Mouse (Mus musculus) G1E (cell line): Measurements from ENCODE around the gene Atf7. TPM values are rescaled to one million over a fixed set of nuclear protein-coding genes. Genes with fewer than 3 reads are reported as not detected.

Experiments
- ATAC-seq: 2 replicates; pipeline ENCODE4 v1.8.0; 2016; ENCODE audit warnings: mild to moderate bottlenecking; ENCODE audit not compliant: insufficient number of reproducible peaks, poor library complexity, low FRiP score, severe bottlenecking; ENCODE audit errors: extremely low read depth
- DNase-seq: peaks from one replicate; pipeline ENCODE4 v3.0.0; 2012; ENCODE audit warnings: low spot score
- H3K27me3 ChIP-seq: 2 replicates; pipeline ENCODE4 v1.6.1; 2012; ENCODE audit warnings: mild to moderate bottlenecking, low read length, inconsistent platforms; ENCODE audit not compliant: insufficient read depth
- H3K36me3 ChIP-seq: replicated peaks from 2 replicates; pipeline ENCODE3; 2012; ENCODE audit warnings: mild to moderate bottlenecking, inconsistent platforms
- H3K4me1 ChIP-seq: 2 replicates; pipeline ENCODE4 v1.6.1; 2012; ENCODE audit warnings: low read depth, low read length, inconsistent platforms, mixed read lengths; ENCODE audit not compliant: insufficient read depth
- H3K4me3 ChIP-seq: 2 replicates; pipeline ENCODE4 v1.5.1; 2012; ENCODE audit warnings: low read depth, mild to moderate bottlenecking, inconsistent platforms, low read length, moderate library complexity, mixed read lengths
- H3K9me3 ChIP-seq: replicated peaks from 2 replicates; pipeline ENCODE4 v1.6.1; 2012; ENCODE audit warnings: inconsistent platforms
- CTCF ChIP-seq: IDR thresholded peaks from 2 replicates; pipeline ENCODE4 v1.5.1; 2012; ENCODE audit warnings: low read depth, low read length, inconsistent platforms, mixed read lengths
- GATA1 ChIP-seq: IDR thresholded peaks from 2 replicates; pipeline ENCODE4 v1.6.1; 2012; ENCODE audit warnings: borderline replicate concordance, low read length, inconsistent platforms, mixed read lengths
- GATA2 ChIP-seq: IDR thresholded peaks from 2 replicates; pipeline ENCODE4 v1.6.1; 2012; ENCODE audit warnings: low read depth, low read length, inconsistent platforms, borderline replicate concordance
- POLR2AphosphoS5 ChIP-seq: IDR thresholded peaks from 2 replicates; pipeline ENCODE4 v1.6.1; 2012; ENCODE audit warnings: low read depth, low read length, inconsistent platforms; ENCODE audit not compliant: insufficient replicate concordance
- TAL1 ChIP-seq: conservative IDR thresholded peaks from 2 replicates; pipeline ENCODE4 v1.6.1; 2012; ENCODE audit warnings: low read depth, low read length, inconsistent platforms, mixed read lengths
- polyA plus RNA-seq: library from polyadenylated mRNA; stranded (reverse); fragments of >175 nt; gene quantifications from 2 replicates; pipeline ENCODE4 v1.2.3, GENCODE M21; 2012
- total RNA-seq, 2 experiments: library from RNA; stranded (forward) in 1 of 2; stranded (reverse) in 1 of 2; fragments of 200-1000 nt in 1 of 2; fragments of >200 nt in 1 of 2; fragmentation: Nextera tagmentation in 1 of 2; gene quantifications; 2 replicates each; pipeline ENCODE4 v1.2.3; 2014 to 2017

Gene Atf7
- total and polyA plus RNA-seq, 3 experiments: 13.6 to 200 (median 29.3) TPM

DNA sequence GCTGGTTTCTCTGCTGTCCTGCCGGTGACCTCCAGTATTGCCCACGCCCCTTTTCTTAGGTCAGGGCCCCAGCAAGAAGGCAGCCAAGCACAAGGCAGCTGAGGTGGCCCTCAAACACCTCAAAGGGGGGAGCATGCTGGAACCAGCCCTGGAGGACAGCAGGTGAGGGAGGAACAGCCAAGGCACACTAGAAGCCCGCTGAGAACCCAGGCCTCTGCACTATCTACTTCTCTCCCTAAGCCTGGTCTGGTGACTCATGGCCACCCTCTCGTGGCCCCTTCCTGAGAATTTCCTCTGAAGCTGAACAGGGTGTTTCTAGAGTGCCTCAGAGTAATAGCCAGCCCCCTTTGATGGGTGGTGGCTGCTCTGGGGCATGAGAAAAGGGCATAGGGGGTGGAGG is 104.8 kb downstream of the Atf7 start:
- DNase-seq (no peak), ATAC-seq (no peak)
- no peaks in the 10 kb centered on the region for H3K9me3 ChIP-seq
- H3K36me3 ChIP-seq: peaks cover 56% of the 10 kb centered on the region
- H3K27me3 ChIP-seq: peaks cover 11% of the 10 kb centered on the region
- H3K4me3 ChIP-seq: peak overlapping the region; percentile 33; the same call in 1 of the 2 replicates
- peaks cover 53% of the 10 kb centered on the region for H3K4me1 ChIP-seq
- TF ChIP-seq GATA1 (no peak), TAL1 (no peak), CTCF (no peak), GATA2 (no peak), POLR2AphosphoS5 (no peak)

DNA sequence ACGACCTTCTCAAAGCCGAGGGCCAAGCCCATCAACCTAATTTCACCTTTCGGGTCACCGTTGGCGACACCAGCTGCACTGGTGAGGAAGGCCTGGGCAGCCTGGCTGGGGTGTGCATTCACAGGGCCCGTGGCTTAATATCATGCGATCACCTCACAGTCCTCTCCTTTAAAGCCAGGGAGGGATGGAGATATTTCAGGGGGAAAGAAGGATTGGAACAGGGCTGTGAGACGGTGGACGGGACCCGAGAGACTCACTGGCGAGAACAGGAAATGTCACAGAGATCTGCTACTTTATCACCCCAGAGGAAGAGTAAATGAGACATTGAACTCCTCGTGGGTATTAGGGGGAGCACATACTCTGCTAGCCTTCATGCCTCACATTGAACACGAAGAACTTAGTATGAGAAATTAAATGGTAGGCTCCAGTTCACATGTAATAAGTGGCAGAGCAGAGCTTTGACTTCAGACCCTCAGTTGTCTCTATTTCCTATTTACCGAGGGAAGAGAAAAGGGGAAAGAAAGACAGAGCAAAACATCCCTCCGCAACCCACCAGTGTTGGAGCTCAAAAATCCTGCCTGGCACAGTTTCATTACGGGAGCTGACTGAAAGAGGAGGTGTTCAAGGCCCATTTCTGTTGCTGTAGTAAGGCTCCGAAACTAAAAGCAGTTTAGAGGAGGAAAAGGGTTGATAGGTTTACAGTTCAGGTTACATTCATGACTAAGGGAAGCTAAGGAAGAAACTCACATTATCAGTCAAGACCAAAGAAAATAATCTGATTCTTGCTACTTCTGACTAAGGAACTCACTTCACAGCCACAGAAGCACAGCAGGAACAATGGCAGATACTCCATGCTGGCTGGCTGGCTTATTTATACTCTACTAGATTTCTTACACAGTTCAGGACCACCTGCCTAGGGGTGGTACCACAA is 105.8 kb downstream of the Atf7 start:
- Histone ChIP-seq H3K9me3 (no peaks in the 10 kb centered on the region), H3K4me1 (peaks cover 53% of the 10 kb centered on the region), H3K4me3 (peak overlapping the region; percentile 79), H3K27me3 (peaks cover 12% of the 10 kb centered on the region), H3K36me3 (peaks cover 46% of the 10 kb centered on the region)
- TF ChIP-seq GATA2 (no peak), POLR2AphosphoS5 (no peak), GATA1 (no peak), CTCF (no peak)
- ATAC-seq (no peak), DNase-seq (no peak)

DNA sequence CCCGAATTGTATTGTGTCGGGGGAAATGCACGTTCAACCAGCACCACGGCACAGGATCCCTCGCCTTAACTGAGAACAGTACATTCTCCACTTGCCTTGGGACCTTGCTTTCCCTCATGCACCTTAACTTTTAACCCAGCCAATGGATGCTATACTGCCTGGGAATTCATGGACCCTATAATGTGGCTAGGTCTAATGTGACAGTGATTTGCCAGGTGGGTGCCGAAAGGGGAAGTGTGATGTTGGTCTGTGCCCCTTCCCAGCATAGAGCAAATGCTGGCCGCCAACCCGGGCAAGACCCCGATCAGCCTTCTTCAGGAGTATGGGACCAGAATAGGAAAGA is 106.4 kb downstream of the Atf7 start:
- H3K36me3 ChIP-seq: peaks cover 40% of the 10 kb centered on the region
- peaks cover 53% of the 10 kb centered on the region for H3K4me1 ChIP-seq
- DNase-seq (no peak), ATAC-seq (no peak)
- no peaks in the 10 kb centered on the region for H3K9me3 ChIP-seq
- H3K27me3 ChIP-seq: peaks cover 12% of the 10 kb centered on the region
- H3K4me3 ChIP-seq: peak overlapping the region; percentile 79
- no peak for TF ChIP-seq POLR2AphosphoS5
- TF ChIP-seq CTCF: no peak
- TF ChIP-seq TAL1: no peak
- no peak for TF ChIP-seq GATA2
- no peak for TF ChIP-seq GATA1

DNA sequence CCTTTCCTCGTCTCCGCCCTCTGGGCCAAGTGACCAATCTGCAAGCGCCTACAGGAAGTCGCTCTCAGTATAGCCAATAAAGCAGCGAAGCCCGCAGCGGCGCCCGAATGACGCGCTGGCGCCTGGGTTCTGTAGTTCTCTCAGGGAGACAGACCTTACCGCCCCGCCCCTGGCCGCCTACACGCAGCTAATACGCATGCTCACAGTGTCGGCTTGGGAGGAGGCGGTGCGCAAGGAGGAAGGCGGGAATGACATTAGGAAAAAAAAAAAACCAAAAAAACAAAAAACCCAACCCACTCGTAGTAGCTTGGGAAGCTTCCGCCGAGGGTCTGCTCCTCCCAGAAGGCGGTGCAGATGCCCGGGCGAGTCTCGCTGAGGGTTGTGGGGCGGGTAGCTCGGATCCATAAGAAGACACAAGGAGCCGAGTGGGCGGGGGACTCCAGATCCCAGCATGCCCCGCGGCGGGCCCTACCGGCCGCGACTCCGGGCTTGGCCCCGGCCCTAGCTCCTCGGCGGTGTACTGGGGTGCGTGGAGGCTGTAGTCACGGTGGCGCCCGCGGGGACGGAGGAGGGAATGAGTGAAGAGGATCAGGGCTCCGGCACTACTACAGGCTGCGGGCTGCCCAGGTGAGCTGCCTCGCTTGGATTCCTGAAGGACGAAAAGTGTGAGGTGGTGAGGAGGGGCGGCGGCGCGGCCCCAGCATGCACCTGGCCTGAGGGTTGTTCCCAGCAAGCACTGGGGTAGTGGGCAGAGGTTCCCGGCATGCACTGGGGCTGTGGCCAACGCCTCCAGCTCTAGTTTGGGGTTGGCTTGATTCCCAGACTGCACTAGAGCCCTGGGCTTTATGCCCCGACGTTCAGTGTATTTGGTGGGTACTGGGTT is 107.0 kb downstream of the Atf7 start, which contains the start of gene Tarbp2:
TSS of gene Tarbp2 (plus strand) at position 217 of the 883 bp plus-strand sequence.
- H3K36me3 ChIP-seq: peaks cover 35% of the 10 kb centered on the region
- H3K4me3 ChIP-seq: peak within 1 kb of the TSS; percentile 79
- ATAC-seq (peak; percentile 88), DNase-seq (peak; percentile 93)
- TF ChIP-seq POLR2AphosphoS5: no peak
- TF ChIP-seq CTCF: no peak
- no peak for TF ChIP-seq GATA1
- TF ChIP-seq GATA2: no peak
- no peak for TF ChIP-seq TAL1
- H3K9me3 ChIP-seq: no peaks in the 10 kb centered on the region
- peaks cover 12% of the 10 kb centered on the region for H3K27me3 ChIP-seq
- peaks cover 53% of the 10 kb centered on the region for H3K4me1 ChIP-seq

DNA sequence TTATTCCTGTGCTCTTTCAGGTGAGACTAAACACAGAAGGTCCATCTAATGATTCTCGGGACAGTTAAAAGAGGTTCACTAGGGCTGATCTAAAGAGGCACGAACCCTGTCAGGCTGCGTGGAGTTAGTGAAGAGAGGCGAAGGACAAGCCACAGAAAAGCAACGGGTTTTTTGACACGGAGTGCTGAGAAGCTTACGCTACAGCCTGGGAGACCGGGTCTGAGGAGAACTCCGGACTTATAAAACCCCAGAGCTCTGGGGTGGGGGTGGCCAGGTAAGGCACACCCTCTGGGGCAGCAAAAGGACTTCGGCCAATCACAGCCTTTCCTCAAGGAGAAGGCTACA is 107.7 kb downstream of the Atf7 start:
- Histone ChIP-seq H3K4me3 (peak overlapping the region; percentile 79), H3K36me3 (peaks cover 30% of the 10 kb centered on the region), H3K9me3 (no peaks in the 10 kb centered on the region), H3K27me3 (peaks cover 12% of the 10 kb centered on the region), H3K4me1 (peaks cover 53% of the 10 kb centered on the region)
- DNase-seq (no peak), ATAC-seq (no peak)
- TF ChIP-seq POLR2AphosphoS5: no peak
- TF ChIP-seq GATA2: no peak
- no peak for TF ChIP-seq CTCF
- TF ChIP-seq TAL1: no peak
- no peak for TF ChIP-seq GATA1

DNA sequence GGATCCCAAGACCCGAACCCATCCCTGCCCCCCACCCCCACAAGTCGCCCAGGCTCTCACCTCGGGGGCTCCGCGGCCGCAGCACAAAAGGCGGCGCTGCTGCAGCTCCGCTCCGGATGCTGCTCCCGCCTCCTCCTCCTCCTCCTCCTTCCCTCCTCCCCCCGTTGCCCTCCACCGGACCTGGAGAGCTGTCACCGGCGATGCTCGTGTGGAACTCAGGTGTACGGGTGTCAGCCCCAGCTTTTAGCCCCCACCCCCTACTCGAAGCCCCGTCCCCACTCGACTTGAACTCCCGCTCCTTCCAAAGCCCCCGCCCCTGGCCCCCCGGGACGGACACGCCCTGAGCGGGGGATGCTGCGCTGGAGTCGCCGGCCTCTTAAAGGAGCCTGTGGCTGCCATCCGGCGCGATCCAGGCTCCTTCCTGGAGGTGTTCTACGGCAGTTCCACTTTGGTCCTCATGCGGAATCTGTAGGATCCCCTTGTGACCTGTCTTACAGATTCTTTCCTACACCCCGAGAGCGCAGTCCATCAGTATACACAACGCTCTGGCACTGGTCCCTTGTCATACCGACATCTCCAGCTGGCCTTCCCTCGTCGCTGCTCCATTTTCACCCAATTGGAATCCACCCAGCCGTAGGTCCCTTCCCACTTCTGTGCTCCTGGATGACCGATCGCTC is 108.4 kb downstream of the Atf7 start, which contains the start of gene Map3k12:
TSS of gene Map3k12 (minus strand) at position 337 of the 677 bp plus-strand sequence.
- DNase-seq: peak; percentile 44
- no peaks in the 10 kb centered on the region for H3K9me3 ChIP-seq
- no peak for ATAC-seq

More for the DNA sequence above, 108.4 kb downstream of the Atf7 start, which contains the start of gene Map3k12:
- peaks cover 20% of the 10 kb centered on the region for H3K27me3 ChIP-seq
- peak within 1 kb of the TSS; percentile 79 for H3K4me3 ChIP-seq
- TF ChIP-seq GATA2: no peak
- no peak for TF ChIP-seq GATA1
- TF ChIP-seq POLR2AphosphoS5: no peak
- no peak for TF ChIP-seq CTCF
- TF ChIP-seq TAL1: no peak
- H3K4me1 ChIP-seq: peaks cover 53% of the 10 kb centered on the region
- peaks cover 23% of the 10 kb centered on the region for H3K36me3 ChIP-seq
